Mouse (Mus musculus) myocyte (in vitro differentiated cells): ENCODE data around the gene Nnat. TPM values are rescaled to one million over a fixed set of nuclear protein-coding genes. Genes with fewer than 3 reads are reported as not detected.

Experiments
- H3K27me3 ChIP-seq: one replicate; pipeline ENCODE4 v1.6.1; 2011; ENCODE audit not compliant: control insufficient read depth, insufficient read depth, insufficient read length
- H3K36me3 ChIP-seq: one replicate; pipeline ENCODE4 v1.6.1; 2011; ENCODE audit not compliant: control insufficient read depth, insufficient read depth
- H3K4me2 ChIP-seq: one replicate; pipeline ENCODE4 v1.6.1; 2011; ENCODE audit warnings: low read depth, control low read depth
- H3K4me3 ChIP-seq: one replicate; pipeline ENCODE4 v1.5.1; 2011; ENCODE audit warnings: mild to moderate bottlenecking, control low read depth, moderate library complexity
- H3K79me2 ChIP-seq: one replicate; pipeline ENCODE4 v1.6.1; 2011; ENCODE audit not compliant: control insufficient read depth, insufficient read depth
- H3ac ChIP-seq: one replicate; pipeline ENCODE4 v1.6.1; 2011; ENCODE audit not compliant: control insufficient read depth, insufficient read length
- CEBPB ChIP-seq: IDR thresholded peaks from 2 replicates; pipeline ENCODE4 v1.6.1; 2011; ENCODE audit warnings: mild to moderate bottlenecking, moderate library complexity; ENCODE audit not compliant: poor library complexity, insufficient read depth, severe bottlenecking
- E2F4 ChIP-seq: IDR thresholded peaks from one replicate; pipeline ENCODE4 v1.6.1; 2011; ENCODE audit warnings: mild to moderate bottlenecking, control low read depth, moderate library complexity; ENCODE audit not compliant: insufficient read depth
- MAX ChIP-seq: IDR thresholded peaks from one replicate; pipeline ENCODE4 v1.6.1; 2011; ENCODE audit warnings: low read depth, mild to moderate bottlenecking, control low read depth
- MYOD1 ChIP-seq, 3 experiments: IDR thresholded peaks; one replicate each; pipeline ENCODE4 v1.6.1; 2011; ENCODE audit warnings: control low read depth in 2 of 3, low read depth in 2 of 3, mild to moderate bottlenecking in 2 of 3, moderate library complexity in 1 of 3; ENCODE audit not compliant: insufficient read length in 2 of 3, control insufficient read depth in 1 of 3
- MYOG ChIP-seq, 3 experiments: IDR thresholded peaks; one replicate each; pipeline ENCODE4 v1.6.1; 2011; ENCODE audit warnings: control low read depth in 2 of 3, low read depth in 2 of 3, mild to moderate bottlenecking in 2 of 3; ENCODE audit not compliant: insufficient read length in 2 of 3, control insufficient read depth in 1 of 3, insufficient read depth in 1 of 3
- POLR2A ChIP-seq: IDR thresholded peaks from one replicate; pipeline ENCODE4 v1.6.1; 2011; ENCODE audit warnings: low read depth, mild to moderate bottlenecking, control low read depth, moderate library complexity; ENCODE audit not compliant: insufficient read length
- POLR2AphosphoS2 ChIP-seq: IDR thresholded peaks from one replicate; pipeline ENCODE4 v1.6.1; 2011; ENCODE audit warnings: low read depth, control low read depth; ENCODE audit not compliant: insufficient read length
- REST ChIP-seq: IDR thresholded peaks from one replicate; pipeline ENCODE4 v1.6.1; 2011; ENCODE audit warnings: mild to moderate bottlenecking, control low read depth, moderate library complexity; ENCODE audit not compliant: insufficient read depth, insufficient read length
- SRF ChIP-seq: IDR thresholded peaks from one replicate; pipeline ENCODE4 v1.6.1; 2011; ENCODE audit warnings: low read depth; ENCODE audit not compliant: control insufficient read depth, insufficient read length
- TCF12 ChIP-seq: IDR thresholded peaks from one replicate; pipeline ENCODE4 v1.6.1; 2011; ENCODE audit warnings: mild to moderate bottlenecking, control low read depth; ENCODE audit not compliant: poor library complexity, insufficient read depth, severe bottlenecking
- TCF3 ChIP-seq: IDR thresholded peaks from one replicate; pipeline ENCODE4 v1.6.1; 2011; ENCODE audit warnings: low read depth, control low read depth; ENCODE audit not compliant: insufficient read length
- USF1 ChIP-seq: IDR thresholded peaks from one replicate; pipeline ENCODE4 v1.6.1; 2011; ENCODE audit warnings: low read depth, mild to moderate bottlenecking, control low read depth, moderate library complexity
- polyA plus RNA-seq: library from polyadenylated mRNA; unstranded; fragments of >200 nt; fragmentation: generic; extraction: Trizol; gene quantifications from one replicate; pipeline ENCODE4 v1.2.1, GENCODE M21; 2012; ENCODE audit warnings: missing spikeins

Gene Nnat
- polyA plus RNA-seq, 1 experiment: 1.1 TPM

DNA sequence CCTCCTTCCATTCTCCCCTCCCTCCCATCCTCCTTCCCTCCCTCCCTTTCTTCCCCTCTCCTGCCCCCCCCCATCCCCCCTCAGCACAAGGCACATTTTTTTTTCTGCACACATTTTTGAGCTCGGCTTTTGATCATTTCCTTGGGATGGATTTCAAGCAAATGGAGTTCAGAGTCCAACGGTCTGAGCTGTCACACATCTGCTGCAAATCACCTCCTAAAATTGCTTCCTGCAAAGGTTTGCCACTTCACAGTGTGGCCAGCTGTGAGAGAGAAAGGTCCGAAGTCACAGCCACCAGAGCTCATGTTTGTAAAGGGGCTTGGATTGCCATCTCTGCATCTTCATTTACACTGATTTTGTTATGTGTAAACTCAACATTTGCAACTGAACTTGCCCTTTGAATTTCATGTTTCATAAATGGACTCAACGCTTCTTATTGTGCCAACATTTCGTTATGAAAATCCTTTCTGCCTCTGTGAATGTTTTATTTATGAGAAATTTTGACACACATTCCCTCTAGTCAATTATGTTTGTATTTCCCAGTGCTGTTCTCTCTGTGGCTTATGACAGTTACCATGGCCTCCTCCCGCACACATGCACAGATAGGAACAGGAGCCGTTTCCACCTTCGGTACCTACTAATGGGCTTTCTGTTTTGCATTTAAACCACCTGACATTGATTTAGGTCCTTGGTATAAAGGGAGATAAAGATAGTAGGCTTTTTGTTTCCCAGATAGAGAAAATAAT, 28.0 kb upstream of the Nnat start:
- no peak overlapping the region for H3K4me2 ChIP-seq
- TF ChIP-seq MYOG (IDR thresholded peaks at IDR 0.05; ENCODE audit: control insufficient read depth in 1 of 3, insufficient read depth in 1 of 3, insufficient read length in 2 of 3, low read depth in 2 of 3): no peak
- no peak for TF ChIP-seq MAX
- no peak for TF ChIP-seq CEBPB
- no peak for TF ChIP-seq TCF12
- no peak for TF ChIP-seq MYOD1 (IDR thresholded peaks at IDR 0.05; ENCODE audit: control insufficient read depth in 1 of 3, insufficient read length in 2 of 3, low read depth in 2 of 3)
- no peak for TF ChIP-seq USF1
- TF ChIP-seq POLR2A: no peak
- no peak for TF ChIP-seq E2F4
- TF ChIP-seq SRF: no peak
- no peak for TF ChIP-seq REST
- no peak for TF ChIP-seq POLR2AphosphoS2
- TF ChIP-seq TCF3: no peak

DNA sequence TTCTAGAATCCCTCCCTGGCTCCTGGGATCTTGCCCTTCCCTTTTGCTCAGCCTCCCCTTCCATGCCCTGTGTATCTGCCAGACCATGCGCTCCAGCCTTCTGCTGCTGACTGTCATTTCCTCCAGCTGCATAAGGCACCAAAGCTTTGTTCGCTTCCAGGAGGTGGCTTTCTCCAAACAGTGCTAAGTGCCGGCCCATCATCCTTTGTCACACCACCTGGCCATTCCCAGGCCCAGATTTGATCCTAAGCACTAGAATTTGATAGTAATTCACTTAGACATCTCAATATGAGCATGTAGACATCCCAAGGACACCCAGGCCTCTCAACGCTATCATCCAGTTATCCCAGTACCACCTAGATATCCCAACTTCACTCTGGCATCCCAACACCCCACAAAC, 25.7 kb upstream of the Nnat start:
- no peaks in the 10 kb centered on the region for H3K36me3 ChIP-seq
- H3K79me2 ChIP-seq: no peaks in the 10 kb centered on the region
- H3K4me3 ChIP-seq: no peak overlapping the region
- H3K4me2 ChIP-seq: no peak overlapping the region
- H3ac ChIP-seq: no peak overlapping the region
- no peak for TF ChIP-seq SRF
- TF ChIP-seq CEBPB: no peak
- TF ChIP-seq TCF12: no peak
- TF ChIP-seq MYOG (IDR thresholded peaks at IDR 0.05; ENCODE audit: control insufficient read depth in 1 of 3, insufficient read depth in 1 of 3, insufficient read length in 2 of 3, low read depth in 2 of 3): no peak
- no peak for TF ChIP-seq POLR2AphosphoS2
- no peak for TF ChIP-seq POLR2A
- no peak for TF ChIP-seq MYOD1 (IDR thresholded peaks at IDR 0.05; ENCODE audit: control insufficient read depth in 1 of 3, insufficient read length in 2 of 3, low read depth in 2 of 3)
- no peak for TF ChIP-seq MAX
- no peak for TF ChIP-seq TCF3
- TF ChIP-seq E2F4: no peak
- TF ChIP-seq USF1: no peak
- no peak for TF ChIP-seq REST
- peaks cover 23% of the 10 kb centered on the region for H3K27me3 ChIP-seq

More for the DNA sequence above, 28.0 kb upstream of the Nnat start:
- Histone ChIP-seq H3K27me3 (peaks cover 27% of the 10 kb centered on the region), H3K36me3 (no peaks in the 10 kb centered on the region), H3ac (no peak overlapping the region), H3K79me2 (no peaks in the 10 kb centered on the region), H3K4me3 (no peak overlapping the region)

DNA sequence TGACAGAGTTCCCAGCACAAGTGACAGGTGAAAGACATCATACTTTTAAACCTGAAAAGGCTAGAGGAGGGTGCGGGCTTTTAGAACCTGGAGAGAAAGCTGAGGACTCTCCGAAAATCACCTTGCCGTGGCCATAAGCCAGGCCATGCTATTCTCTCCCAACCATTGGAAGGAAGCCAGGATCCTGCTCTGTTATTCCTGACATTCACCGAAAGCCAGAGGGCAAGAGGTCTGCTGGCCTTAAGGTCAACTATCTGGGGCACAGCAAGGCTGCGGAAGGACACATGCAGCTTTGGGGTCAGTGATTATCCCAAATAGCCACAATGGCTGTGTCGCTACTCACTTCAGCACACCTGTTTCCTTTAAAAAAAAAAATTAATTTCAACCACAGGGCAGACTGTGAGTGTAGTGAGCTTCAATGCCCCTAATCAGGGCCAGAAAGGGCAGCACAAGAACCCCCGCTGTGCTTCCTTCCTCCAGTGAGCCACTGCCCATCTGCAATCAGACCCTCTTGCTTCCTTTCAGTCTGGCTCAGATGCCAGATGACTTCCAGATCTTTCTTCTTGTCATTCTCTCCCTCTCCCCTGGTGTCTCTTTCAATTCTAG, 23.3 kb upstream of the Nnat start:
- Histone ChIP-seq H3K4me3 (no peak overlapping the region), H3K27me3 (peaks cover 10% of the 10 kb centered on the region), H3ac (no peak overlapping the region), H3K4me2 (no peak overlapping the region), H3K36me3 (peaks cover 4% of the 10 kb centered on the region), H3K79me2 (no peaks in the 10 kb centered on the region)
- TF ChIP-seq USF1: no peak
- TF ChIP-seq MYOG (IDR thresholded peaks at IDR 0.05; ENCODE audit: control insufficient read depth in 1 of 3, insufficient read depth in 1 of 3, insufficient read length in 2 of 3, low read depth in 2 of 3): no peak
- no peak for TF ChIP-seq CEBPB
- TF ChIP-seq SRF: no peak
- no peak for TF ChIP-seq TCF3
- TF ChIP-seq REST: no peak
- no peak for TF ChIP-seq MYOD1 (IDR thresholded peaks at IDR 0.05; ENCODE audit: control insufficient read depth in 1 of 3, insufficient read length in 2 of 3, low read depth in 2 of 3)
- no peak for TF ChIP-seq E2F4
- TF ChIP-seq TCF12: no peak
- no peak for TF ChIP-seq MAX
- TF ChIP-seq POLR2AphosphoS2: no peak

DNA sequence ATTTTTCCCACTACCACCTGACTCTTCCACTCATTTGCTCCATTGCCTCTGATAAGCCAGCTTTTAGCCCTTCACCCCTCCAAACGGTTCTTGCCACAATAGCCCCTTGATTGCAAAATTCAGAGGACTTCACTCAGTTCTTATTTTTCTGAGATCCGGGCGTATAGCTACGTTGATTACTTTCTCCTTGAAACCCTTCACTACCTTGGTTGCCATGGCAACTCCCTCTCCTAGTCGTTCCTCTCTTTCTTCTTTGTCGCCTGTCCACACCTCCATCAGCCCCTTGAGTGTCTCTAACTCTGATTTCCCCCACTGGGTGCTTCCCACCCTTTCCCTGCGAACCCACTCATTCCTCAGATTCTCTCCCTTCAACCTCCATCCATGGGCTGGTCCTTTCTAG, 22.8 kb upstream of the Nnat start:
- Histone ChIP-seq H3K4me2 (no peak overlapping the region), H3K79me2 (no peaks in the 10 kb centered on the region), H3ac (no peak overlapping the region), H3K27me3 (peaks cover 10% of the 10 kb centered on the region), H3K4me3 (no peak overlapping the region), H3K36me3 (peaks cover 6% of the 10 kb centered on the region)
- TF ChIP-seq E2F4 (no peak), TCF3 (no peak), USF1 (no peak), REST (no peak), SRF (no peak), POLR2A (no peak), MAX (no peak)
